Mouse (Mus musculus): Measurements from ENCODE around the gene Cdh4. TPM values are rescaled to one million over a fixed set of nuclear protein-coding genes. Genes with fewer than 3 reads are reported as not detected.
A peak's percentile ranks its signal among the peaks of the same experiment; 100 is the strongest.

The Cdh4 gene
- total and polyA plus RNA-seq, 2 experiments from 2014 or later = 58.9 to 84.0 TPM

GRCm38 (mm10) chr2:179869871-179870270 is 427.6 kb downstream of the Cdh4 start:
- Histone ChIP-seq H3K27me3 (ENCODE audit: insufficient read depth, low read length) (no peaks in the 10 kb centered on the region), H3K4me2 (ENCODE audit: low read depth) (no peak overlapping the region), H3K4me3 (ENCODE audit: low read depth, low read length) (no peak overlapping the region), H3K36me3 (ENCODE audit: insufficient read depth) (no peaks in the 10 kb centered on the region), H3K9ac (no peak overlapping the region; the same call in 1 of the 2 replicates), H3K4me1 (ENCODE audit: insufficient read depth) (peaks cover 7% of the 10 kb centered on the region; the same call in 1 of the 2 replicates), H3K27ac (ENCODE audit: low read depth, low read length) (no peak overlapping the region), H3K9me3 (ENCODE audit: low read length) (no peaks in the 10 kb centered on the region)
- no peak; the same call in 1 of the 2 replicates for TF ChIP-seq CTCF (IDR thresholded peaks at IDR 0.05; ENCODE audit: low read depth)
- WGBS = 9% methylated on average over 2 of the region's 2 CpGs
- ATAC-seq = peak; percentile 92
- DNase-seq = peak; percentile 69

DNA sequence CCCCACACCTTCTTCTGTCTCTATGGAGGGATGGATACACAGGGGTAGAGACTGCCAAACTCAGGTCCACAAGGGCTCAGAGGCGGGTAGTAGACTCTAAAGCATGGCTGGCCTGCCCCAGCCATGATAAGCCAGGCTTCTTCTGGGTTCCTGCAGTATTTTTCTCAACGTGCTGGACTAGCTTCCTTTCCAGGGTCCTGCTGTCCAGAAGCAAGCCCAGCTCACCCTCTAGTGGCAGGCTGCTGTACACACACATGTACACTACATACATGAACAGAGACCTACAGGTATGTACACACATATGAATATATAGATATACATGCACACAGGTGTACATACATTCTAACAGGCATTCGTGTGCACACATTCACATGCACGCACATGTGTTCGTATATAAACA is 430.5 kb downstream of the Cdh4 start:
- Histone ChIP-seq H3K4me1 (ENCODE audit: insufficient read depth) (peaks cover 7% of the 10 kb centered on the region; the same call in 1 of the 2 replicates), H3K9me3 (ENCODE audit: low read length) (no peaks in the 10 kb centered on the region), H3K9ac (no peak overlapping the region), H3K36me3 (ENCODE audit: insufficient read depth) (no peaks in the 10 kb centered on the region), H3K27ac (ENCODE audit: low read depth, low read length) (no peak overlapping the region), H3K4me2 (ENCODE audit: low read depth) (no peak overlapping the region), H3K27me3 (ENCODE audit: insufficient read depth, low read length) (no peaks in the 10 kb centered on the region), H3K4me3 (ENCODE audit: low read depth, low read length) (no peak overlapping the region)
- 67% methylated on average over 5 of the region's 5 CpGs for WGBS
- peak; percentile 90 for TF ChIP-seq CTCF (IDR thresholded peaks at IDR 0.05; ENCODE audit: low read depth)
- peak; percentile 74 for DNase-seq
- ATAC-seq = peak; percentile 44

DNA sequence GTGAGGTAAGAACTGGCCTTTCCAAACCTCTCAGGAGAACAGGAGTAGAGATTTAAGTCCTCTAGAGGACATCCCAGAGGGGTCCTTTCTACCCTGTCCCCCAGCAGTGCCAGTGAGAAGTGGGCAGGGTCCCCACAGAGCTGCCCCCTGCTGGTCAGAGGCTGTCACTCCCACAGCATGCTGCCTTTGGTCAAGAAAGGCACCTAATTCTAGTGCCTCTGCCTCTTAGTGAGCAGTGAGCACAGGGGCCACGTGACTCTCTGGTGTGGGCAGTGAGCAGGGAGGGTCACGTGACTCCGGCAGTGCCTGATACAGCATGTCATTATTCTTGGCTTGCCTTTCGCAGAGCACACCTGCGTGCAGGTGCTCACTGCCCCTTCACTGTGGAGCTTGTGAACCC is 431.1 kb downstream of the Cdh4 start:
- H3K36me3 ChIP-seq (ENCODE audit: insufficient read depth) = no peaks in the 10 kb centered on the region
- DNase-seq (no peak), ATAC-seq (no peak)
- H3K4me2 ChIP-seq (ENCODE audit: low read depth) = no peak overlapping the region
- H3K27ac ChIP-seq (ENCODE audit: low read depth, low read length) = no peak overlapping the region
- no peak overlapping the region for H3K4me3 ChIP-seq (ENCODE audit: low read depth, low read length)
- H3K27me3 ChIP-seq (ENCODE audit: insufficient read depth, low read length) = no peaks in the 10 kb centered on the region
- H3K9ac ChIP-seq = no peak overlapping the region
- WGBS = 50% methylated on average over 5 of the region's 5 CpGs
- TF ChIP-seq CTCF (IDR thresholded peaks at IDR 0.05; ENCODE audit: low read depth) = peak; percentile 76
- H3K9me3 ChIP-seq (ENCODE audit: low read length) = no peaks in the 10 kb centered on the region
- H3K4me1 ChIP-seq (ENCODE audit: insufficient read depth) = peaks cover 7% of the 10 kb centered on the region; the same call in 1 of the 2 replicates

DNA sequence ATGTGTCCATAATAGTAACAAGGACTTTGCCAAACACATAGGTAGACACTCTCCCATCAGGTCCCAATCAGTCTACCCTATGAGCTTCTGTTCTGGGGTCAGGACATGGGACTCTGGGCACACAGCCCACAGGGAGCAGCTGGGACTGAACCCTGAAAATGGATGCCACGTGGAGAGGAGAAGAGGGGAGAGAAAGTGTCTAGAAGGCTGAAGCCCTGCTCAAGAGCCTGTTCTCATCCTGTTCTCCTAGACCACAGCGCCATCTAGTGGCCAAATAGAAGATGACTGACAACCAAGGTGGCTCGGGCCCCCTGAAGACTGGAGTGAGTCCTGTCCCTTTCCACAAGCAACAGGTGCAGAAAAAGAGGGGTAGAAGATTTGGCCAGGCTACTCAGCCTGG is 432.9 kb downstream of the Cdh4 start:
- Histone ChIP-seq H3K36me3 (ENCODE audit: insufficient read depth) (no peaks in the 10 kb centered on the region), H3K9me3 (ENCODE audit: low read length) (no peaks in the 10 kb centered on the region), H3K4me1 (ENCODE audit: insufficient read depth) (no peaks in the 10 kb centered on the region), H3K27me3 (ENCODE audit: insufficient read depth, low read length) (no peaks in the 10 kb centered on the region), H3K4me3 (ENCODE audit: low read depth, low read length) (no peak overlapping the region), H3K9ac (no peak overlapping the region), H3K27ac (ENCODE audit: low read depth, low read length) (no peak overlapping the region), H3K4me2 (ENCODE audit: low read depth) (no peak overlapping the region)
- peak; percentile 77 for ATAC-seq
- 3% methylated on average over 3 of the region's 3 CpGs for WGBS
- TF ChIP-seq CTCF (IDR thresholded peaks at IDR 0.05; ENCODE audit: low read depth) = peak; percentile 96
- DNase-seq = peak; percentile 92

DNA sequence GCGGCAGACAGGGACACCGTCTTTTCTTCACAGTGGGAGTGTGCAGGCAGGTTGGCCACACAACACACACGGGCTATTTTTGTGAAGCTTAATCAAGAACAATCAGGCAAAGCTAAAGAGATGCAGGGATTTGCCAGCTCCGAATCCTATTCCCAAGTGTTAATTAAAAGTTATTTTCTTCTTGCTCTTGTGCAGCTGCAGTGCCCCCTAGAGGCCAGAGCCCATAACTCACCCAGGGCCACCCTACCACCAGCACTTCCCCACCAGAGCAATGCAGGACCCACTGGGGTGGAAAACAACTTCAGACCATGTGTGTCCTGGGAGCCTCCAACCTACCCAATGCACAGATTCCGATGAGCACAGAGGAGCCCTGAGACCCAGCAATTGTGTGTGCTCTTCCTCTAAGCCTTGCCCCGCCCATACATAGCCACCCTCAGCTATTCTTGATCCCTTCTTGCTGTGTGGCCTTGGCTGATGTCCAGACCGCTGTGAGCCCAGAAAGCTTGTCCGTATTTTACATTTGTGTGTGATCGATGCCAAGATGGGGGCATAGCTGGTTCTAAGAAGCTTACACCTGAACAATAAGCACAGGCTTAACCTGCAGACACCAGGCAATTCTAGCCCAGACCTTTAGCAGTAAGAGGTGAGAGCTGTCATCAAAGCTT is 435.5 kb downstream of the Cdh4 start:
- no peak overlapping the region for H3K27ac ChIP-seq (ENCODE audit: low read depth, low read length)
- no peaks in the 10 kb centered on the region for H3K9me3 ChIP-seq (ENCODE audit: low read length)
- no peak overlapping the region for H3K4me3 ChIP-seq (ENCODE audit: low read depth, low read length)
- 36% methylated on average over 9 of the region's 9 CpGs for WGBS
- no peaks in the 10 kb centered on the region for H3K36me3 ChIP-seq (ENCODE audit: insufficient read depth)
- no peak for ATAC-seq
- H3K9ac ChIP-seq = no peak overlapping the region
- H3K4me1 ChIP-seq (ENCODE audit: insufficient read depth) = no peaks in the 10 kb centered on the region
- DNase-seq = peak; percentile 63
- H3K27me3 ChIP-seq (ENCODE audit: insufficient read depth, low read length) = no peaks in the 10 kb centered on the region
- H3K4me2 ChIP-seq (ENCODE audit: low read depth) = no peak overlapping the region
- peak; percentile 71 for TF ChIP-seq CTCF (IDR thresholded peaks at IDR 0.05; ENCODE audit: low read depth)

GRCm38 (mm10) chr2:179884561-179884960 is 442.3 kb downstream of the Cdh4 start:
- no peak for ATAC-seq
- no peaks in the 10 kb centered on the region for H3K4me1 ChIP-seq (ENCODE audit: insufficient read depth)
- WGBS = 52% methylated on average over 7 of the region's 7 CpGs
- H3K27ac ChIP-seq (ENCODE audit: low read depth, low read length) = no peak overlapping the region
- no peak overlapping the region for H3K9ac ChIP-seq
- no peak overlapping the region for H3K4me2 ChIP-seq (ENCODE audit: low read depth)
- DNase-seq = no peak
- H3K27me3 ChIP-seq (ENCODE audit: insufficient read depth, low read length) = no peaks in the 10 kb centered on the region
- no peaks in the 10 kb centered on the region for H3K9me3 ChIP-seq (ENCODE audit: low read length)
- no peaks in the 10 kb centered on the region; the same call in 1 of the 2 replicates for H3K36me3 ChIP-seq (ENCODE audit: insufficient read depth)
- TF ChIP-seq CTCF (IDR thresholded peaks at IDR 0.05; ENCODE audit: low read depth) = no peak
- H3K4me3 ChIP-seq (ENCODE audit: low read depth, low read length) = no peak overlapping the region

GRCm38 (mm10) chr2:179891048-179891447 is 448.8 kb downstream of the Cdh4 start:
- Histone ChIP-seq H3K9me3 (ENCODE audit: low read length) (no peaks in the 10 kb centered on the region), H3K27ac (ENCODE audit: low read depth, low read length) (no peak overlapping the region), H3K36me3 (ENCODE audit: insufficient read depth) (peaks cover 16% of the 10 kb centered on the region), H3K4me1 (ENCODE audit: insufficient read depth) (no peaks in the 10 kb centered on the region), H3K4me3 (ENCODE audit: low read depth, low read length) (no peak overlapping the region), H3K27me3 (ENCODE audit: insufficient read depth, low read length) (no peaks in the 10 kb centered on the region), H3K4me2 (ENCODE audit: low read depth) (no peak overlapping the region), H3K9ac (no peak overlapping the region)
- no peak for ATAC-seq
- WGBS = 83% methylated on average over 3 of the region's 3 CpGs
- no peak for TF ChIP-seq CTCF (IDR thresholded peaks at IDR 0.05; ENCODE audit: low read depth)
- no peak for DNase-seq

All from forebrain, postnatal 0 days (tissue).